Mouse (Mus musculus): ENCODE data around the gene Olfr996. TPM values are rescaled to one million over a fixed set of nuclear protein-coding genes. Genes with fewer than 3 reads are reported as not detected.
A peak's percentile ranks its signal among the peaks of the same experiment; 100 is the strongest.
"Not testable (repeated sequence)": the region's sequence is repeated elsewhere in the genome, so short reads cannot be mapped to it uniquely, and the experiment has no call there.

The Olfr996 gene
- total RNA-seq (2021), result not detected

DNA sequence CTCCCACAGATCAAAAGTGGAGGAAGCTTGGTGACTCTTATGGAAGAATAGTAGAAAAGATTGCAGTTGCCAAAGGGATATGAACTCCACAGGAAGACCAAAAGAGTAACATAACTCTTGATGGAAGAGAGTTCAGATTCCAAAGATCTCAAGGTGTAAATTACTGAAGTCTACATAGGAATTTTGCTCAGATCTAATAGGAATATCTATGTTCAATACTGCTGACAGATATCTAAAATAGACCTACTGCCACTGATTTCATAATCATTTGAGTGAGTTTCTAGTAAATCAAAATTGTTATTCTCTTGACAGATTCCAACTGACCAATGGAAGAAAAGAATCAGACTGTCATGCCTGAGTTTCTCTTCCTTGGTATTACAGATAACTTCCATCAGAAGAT lies at the start of gene Olfr996:
Gene Olfr996, plus strand, starts transcription at position 301 of the 400 bp plus-strand sequence.
- DNase-seq (ENCODE audit: low spot score in 2 of 2), result no peak
- intact Hi-C loops (cut with DNase I), result no loop called here

DNA sequence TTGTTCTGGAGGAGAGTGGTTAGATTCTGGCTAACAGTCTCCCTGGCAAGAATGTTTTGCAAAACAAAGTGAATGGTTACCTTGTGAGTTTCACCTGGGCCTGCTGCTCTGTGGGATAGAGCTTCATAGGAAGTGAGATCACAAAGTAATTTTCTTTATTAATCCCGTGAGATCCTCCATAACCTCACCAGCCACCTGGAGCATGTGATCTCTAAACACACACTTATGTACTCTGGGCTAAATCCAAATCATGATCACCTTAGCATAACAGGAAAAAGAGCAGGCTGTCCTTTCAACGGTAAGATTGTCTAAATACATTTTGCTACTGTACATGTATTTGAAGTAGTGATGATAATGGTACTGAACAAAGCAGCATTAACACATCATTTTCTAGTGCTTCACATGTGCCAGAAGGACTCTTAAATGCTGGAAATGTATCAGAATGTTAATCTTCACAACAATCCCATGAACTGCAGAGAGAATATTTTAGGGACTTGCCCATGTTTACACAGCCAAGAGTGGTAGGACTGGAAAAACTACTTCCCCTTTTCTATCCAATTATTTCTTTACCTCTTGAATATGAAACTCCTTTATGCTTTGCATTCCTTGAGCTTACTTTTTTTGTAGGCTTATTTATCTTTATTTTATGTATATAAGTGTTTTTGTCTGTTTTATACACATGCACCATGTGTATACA lies 46.8 kb upstream of the Olfr996 start:
- DNase-seq (ENCODE audit: low spot score in 2 of 2), result no peak
- intact Hi-C loops (cut with DNase I), result no loop called here

DNA sequence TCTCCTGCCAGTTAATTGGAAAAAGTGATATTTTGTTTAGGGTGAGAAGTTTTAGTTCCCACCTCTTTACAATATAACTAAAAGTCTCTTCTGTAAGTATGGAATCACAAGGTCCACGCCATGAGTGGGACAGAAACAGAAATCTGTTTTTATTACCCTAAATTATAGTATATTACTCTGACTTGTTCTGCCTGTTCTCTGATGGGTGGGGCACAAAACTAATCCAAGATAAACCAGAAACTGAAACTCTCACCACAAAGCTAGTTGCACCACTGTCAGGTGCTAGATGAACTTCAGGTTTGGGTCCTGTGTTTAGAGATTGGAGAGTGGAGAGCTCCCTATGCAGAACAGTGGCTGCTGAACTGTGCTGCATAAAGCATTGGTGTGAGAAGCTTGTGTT lies 45.1 kb upstream of the Olfr996 start:
- DNase-seq (ENCODE audit: low spot score in 2 of 2), result no peak
- intact Hi-C loops (cut with DNase I), result no loop called here

DNA sequence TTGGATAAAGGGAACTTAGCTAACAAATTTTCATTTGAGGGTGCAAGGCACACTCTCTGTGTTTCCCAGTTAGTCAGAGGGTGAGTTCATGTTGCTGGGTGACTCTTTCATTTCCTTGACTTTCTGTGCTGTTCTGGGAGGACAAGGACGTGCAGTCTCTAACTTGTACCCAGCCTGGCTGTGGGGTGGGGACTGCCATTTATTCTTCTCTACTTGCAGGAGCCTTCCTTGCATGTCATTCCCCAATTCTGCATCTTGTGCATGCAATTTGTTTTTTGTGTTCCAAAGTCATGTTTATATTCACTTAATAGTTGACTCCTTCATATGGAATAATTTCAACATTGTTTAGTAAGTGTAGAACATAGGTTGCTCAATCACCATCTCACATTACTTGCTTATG lies 24.2 kb upstream of the Olfr996 start:
- intact Hi-C loops (cut with DNase I), result no loop called here

DNA sequence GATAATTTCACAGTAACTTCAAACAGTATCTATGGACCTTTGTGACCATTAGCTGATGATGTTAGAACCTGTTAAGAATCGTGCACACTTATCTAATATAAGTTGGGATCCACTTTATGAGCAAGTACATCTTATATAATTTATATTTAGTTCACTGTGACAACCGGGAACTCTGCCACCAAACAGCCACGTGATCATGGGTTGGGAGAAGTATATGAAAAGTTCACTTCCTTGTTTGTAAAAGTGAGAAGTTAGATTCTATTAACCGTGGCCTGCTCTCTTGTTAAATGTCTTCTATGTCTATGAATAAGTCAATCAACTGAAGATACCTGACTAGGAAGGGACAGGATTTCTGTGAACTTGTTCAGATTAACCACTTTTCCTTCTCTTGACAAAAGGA lies 18.8 kb upstream of the Olfr996 start:
- intact Hi-C loops (cut with DNase I), result loop anchor here (2.0 kb wide), 1 partner anchor 313 kb away; no protein-coding TSS in a partner anchor
- DNase-seq (ENCODE audit: low spot score in 2 of 2), result peak in 1 of 2 experiments; percentile 1

More for the DNA sequence above, 24.2 kb upstream of the Olfr996 start:
- no peak for DNase-seq (ENCODE audit: low spot score in 2 of 2)

DNA sequence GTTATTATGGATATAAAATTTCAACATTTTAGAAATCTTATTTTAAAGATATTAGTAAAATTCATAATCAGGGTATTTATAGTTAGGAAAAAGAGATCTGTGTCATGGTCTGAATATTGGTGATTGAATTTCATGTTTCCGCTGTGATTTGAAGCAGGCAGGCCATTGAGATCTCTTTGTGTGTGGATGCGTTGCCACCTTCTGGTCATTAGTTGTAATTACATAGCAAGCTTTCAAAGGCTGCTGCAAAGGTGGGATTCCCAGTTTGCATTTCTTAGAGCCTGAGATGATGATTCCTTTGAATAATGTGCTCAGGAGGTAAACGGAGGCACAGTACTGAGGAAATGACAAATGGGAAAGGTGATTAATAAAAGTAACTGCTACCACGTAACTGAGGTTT lies 17.8 kb upstream of the Olfr996 start:
- intact Hi-C loops (cut with DNase I), result loop anchor here (1.0 to 2.0 kb wide), 2 partner anchors 314 to 438 kb away; no protein-coding TSS in a partner anchor

DNA sequence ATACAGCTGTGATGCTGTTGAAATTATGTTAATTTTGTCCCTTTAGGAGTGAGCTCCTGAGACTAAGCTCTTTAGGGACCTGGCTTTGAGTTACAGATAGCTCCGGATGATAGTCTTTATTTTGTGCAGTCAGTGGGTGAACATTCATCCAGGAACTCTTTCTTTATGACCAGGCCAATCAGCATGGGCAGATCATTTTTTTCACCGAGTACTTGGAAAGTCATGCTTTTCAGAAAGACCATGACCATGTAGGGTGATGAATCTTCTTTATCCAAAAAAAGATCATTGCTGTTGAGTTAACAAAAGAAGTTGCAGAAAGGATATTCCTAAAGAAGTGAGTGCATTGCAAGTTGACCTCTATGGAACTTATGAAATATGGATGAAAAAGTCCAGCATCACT lies 9.6 kb downstream of the Olfr996 start, which contains the start of gene Olfr998:
Gene Olfr998, plus strand, starts transcription at position 301 of the 400 bp plus-strand sequence.
- DNase-seq (ENCODE audit: low spot score in 2 of 2); intact Hi-C loops (cut with DNase I): not testable (repeated sequence)

More for the DNA sequence above, 17.8 kb upstream of the Olfr996 start:
- DNase-seq (ENCODE audit: low spot score in 2 of 2), result peak; percentile 58 to 66

DNA sequence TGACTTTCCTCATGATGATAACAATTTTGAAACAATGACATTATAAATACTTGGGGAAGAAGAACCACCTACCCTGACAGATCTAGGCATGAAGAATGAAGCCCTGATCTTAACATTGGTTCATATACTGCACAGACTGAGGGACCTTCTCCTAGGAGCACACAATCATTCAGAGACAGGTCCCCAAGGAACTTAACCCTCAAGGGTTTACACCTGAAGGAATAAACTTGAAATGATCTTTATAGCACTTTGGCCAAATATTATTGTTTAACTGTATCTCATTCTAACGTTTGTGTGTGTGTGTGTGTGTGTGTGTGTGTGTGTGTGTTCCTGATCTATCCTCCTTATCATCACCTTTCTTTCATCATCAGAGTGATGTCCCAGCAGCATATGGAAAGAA lies 32.8 kb downstream of the Olfr996 start, which contains the start of gene Olfr1000:
Gene Olfr1000, minus strand, starts transcription at position 101 of the 400 bp plus-strand sequence.
- DNase-seq (ENCODE audit: low spot score in 2 of 2), result no peak

More for the DNA sequence above, 32.8 kb downstream of the Olfr996 start, which contains the start of gene Olfr1000:
- intact Hi-C loops (cut with DNase I), result no loop called here

Other genes with a start within 250 kb of the Olfr996 start
- gene Olfr987, start 239.9 kb upstream of the Olfr996 start, total RNA-seq (2021), result not detected
- gene Olfr988, start 216.0 kb upstream of the Olfr996 start, total RNA-seq (2021), result not detected
- gene Olfr992, start 169.7 kb upstream of the Olfr996 start, total RNA-seq (2021), result not detected
- not detected for gene Olfr993, start 164.3 kb upstream of the Olfr996 start, total RNA-seq (2021)
- not detected for gene Olfr994, start 142.8 kb upstream of the Olfr996 start, total RNA-seq (2021)
- not detected for gene Olfr995, start 135.6 kb upstream of the Olfr996 start, total RNA-seq (2021)
- under 1 TPM in 1 of 2 experiments, not detected in 1; 0.30 TPM for gene 4833423E24Rik, start 60.2 kb upstream of the Olfr996 start, total RNA-seq (2021)
- not detected for gene Olfr998, start 9.7 kb downstream of the Olfr996 start, total RNA-seq (2021)
- gene Olfr1000, start 32.7 kb downstream of the Olfr996 start, total RNA-seq (2021), result not detected
- gene Olfr1002, start 71.5 kb downstream of the Olfr996 start, total RNA-seq (2021), result not detected
- gene Olfr154, start 85.2 kb downstream of the Olfr996 start, total RNA-seq (2021), result not detected
- not detected for gene Olfr1006, start 99.6 kb downstream of the Olfr996 start, total RNA-seq (2021)
- gene Olfr1008, start 110.2 kb downstream of the Olfr996 start, total RNA-seq (2021), result not detected
- not detected for gene Olfr1009, start 136.2 kb downstream of the Olfr996 start, total RNA-seq (2021)
- gene Olfr1012, start 183.6 kb downstream of the Olfr996 start, total RNA-seq (2021), result not detected
- not detected for gene Olfr1013, start 187.9 kb downstream of the Olfr996 start, total RNA-seq (2021)
- not detected for gene Olfr1014, start 193.5 kb downstream of the Olfr996 start, total RNA-seq (2021)
- not detected for gene Olfr1015, start 202.8 kb downstream of the Olfr996 start, total RNA-seq (2021)
- gene Olfr1016, start 223.3 kb downstream of the Olfr996 start, total RNA-seq (2021), result not detected
- gene Olfr1018, start 239.3 kb downstream of the Olfr996 start, total RNA-seq (2021), result not detected

Measured in left cerebral cortex, postnatal 25 days (tissue).